Mouse (Mus musculus) c-Kit-positive CD71-negative TER-119-negative erythroid progenitor cells, embryonic 14.5 days (primary cell): ENCODE measurements around the gene Anxa6.
A peak's percentile ranks its signal among the peaks of the same experiment; 100 is the strongest.

Experiments used
- DNase-seq: peaks from one replicate; pipeline ENCODE4 v3.0.0-alpha.2; 2013; ENCODE audit warnings: low read depth

The Anxa6 gene

DNA sequence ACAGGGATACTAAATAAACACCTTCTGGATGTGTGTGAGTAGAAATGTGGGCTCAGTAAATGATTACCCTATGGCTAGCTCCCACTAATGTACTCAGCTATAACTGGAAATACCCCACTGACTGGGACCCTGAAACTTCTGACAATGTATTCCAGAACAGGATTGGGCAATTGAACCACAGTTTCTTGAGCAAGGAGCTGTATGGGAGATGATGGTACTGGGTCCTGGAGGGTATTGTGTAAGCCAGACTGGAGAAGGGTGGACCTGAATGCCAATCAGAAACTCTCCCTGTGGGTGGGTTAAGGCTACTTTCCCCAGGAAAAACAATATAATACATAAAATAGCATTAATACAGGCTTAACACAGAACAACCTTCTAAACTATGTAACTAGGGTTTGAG lies 43.3 kb downstream of the Anxa6 start:
- DNase-seq = no peak

DNA sequence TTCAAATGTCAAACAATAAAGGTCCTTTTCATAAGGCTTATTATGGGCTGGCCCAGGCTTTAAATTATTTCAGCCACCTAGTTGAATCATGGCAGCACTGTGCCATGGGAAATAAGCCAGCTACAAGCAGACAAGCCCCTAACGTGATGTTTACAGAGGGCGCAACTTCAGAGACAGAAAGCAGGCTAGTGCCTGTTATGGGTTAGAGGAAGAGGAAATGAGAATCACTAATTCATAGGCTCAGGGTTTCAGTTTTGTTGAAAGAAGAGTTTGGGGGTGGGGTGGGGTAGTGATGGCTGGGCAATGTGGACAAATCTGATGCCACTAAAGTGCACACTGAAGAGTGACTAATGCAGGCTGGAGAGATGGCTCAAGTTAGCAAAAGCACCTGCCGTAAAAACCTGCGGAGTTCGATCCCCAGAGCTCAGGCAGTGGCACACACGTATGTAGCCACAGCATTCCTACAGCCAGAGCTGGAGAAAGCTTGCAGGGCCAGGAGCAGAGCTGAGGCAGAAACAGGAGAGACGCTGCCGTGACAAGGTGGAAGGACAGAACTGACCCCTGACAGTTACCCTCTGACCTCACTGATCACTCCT lies 44.4 kb downstream of the Anxa6 start:
- no peak for DNase-seq

- no peak for DNase-seq
Measured at GRCm38 (mm10) chr11:54987974-54988373, 45.3 kb downstream of the Anxa6 start.

- no peak for DNase-seq
Measured at GRCm38 (mm10) chr11:54985086-54985485, 48.2 kb downstream of the Anxa6 start.

- DNase-seq = no peak
Measured at GRCm38 (mm10) chr11:54984581-54984980, 48.7 kb downstream of the Anxa6 start.

GRCm38 (mm10) chr11:54984085-54984484 lies 49.2 kb downstream of the Anxa6 start:
- peak; percentile 63 for DNase-seq

DNA sequence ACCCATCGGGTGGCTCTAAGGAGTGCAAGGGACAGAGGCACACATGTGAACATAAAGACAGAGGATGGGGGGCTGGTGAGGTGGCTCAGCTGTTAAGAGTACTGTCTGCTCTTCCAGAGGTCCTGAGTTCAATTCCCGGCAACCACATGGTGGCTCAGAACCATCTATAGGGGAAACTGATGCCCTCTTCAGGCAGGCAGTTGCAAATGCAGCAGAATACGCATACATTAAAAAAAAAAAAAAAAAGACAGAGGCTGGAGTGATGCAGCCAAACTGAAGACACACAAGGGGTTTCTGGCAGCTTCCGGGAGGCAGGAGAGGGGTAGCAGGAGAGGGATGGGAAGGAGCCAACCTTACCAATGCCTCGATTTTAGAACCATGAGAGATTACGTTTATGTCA lies 50.7 kb downstream of the Anxa6 start:
- DNase-seq = no peak

DNA sequence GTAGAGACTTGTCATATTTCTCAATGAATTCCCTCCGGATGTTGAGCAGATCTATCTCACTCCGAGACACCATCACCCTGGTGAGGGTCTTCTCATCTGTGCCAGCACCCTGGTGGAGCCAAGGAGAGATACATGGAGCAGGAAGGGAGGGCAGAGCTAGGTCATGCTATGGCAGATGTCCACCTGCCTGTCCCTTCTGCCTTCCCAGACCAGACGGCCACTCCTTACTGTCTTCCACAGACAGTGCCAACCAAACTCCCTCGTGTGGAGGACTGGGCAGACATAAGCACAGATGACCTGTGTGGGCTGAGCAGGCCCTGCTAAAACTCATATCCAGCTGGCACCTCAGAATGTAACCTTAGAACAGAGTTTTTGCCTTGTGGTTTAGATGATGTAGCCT lies 51.6 kb downstream of the Anxa6 start:
- DNase-seq = no peak

GRCm38 (mm10) chr11:54977385-54977937 lies 55.8 kb downstream of the Anxa6 start:
- no peak for DNase-seq

- no peak for DNase-seq
Measured at GRCm38 (mm10) chr11:54976351-54976750, 56.9 kb downstream of the Anxa6 start.

- DNase-seq = no peak
Measured at GRCm38 (mm10) chr11:54975756-54976155, 57.5 kb downstream of the Anxa6 start.

DNA sequence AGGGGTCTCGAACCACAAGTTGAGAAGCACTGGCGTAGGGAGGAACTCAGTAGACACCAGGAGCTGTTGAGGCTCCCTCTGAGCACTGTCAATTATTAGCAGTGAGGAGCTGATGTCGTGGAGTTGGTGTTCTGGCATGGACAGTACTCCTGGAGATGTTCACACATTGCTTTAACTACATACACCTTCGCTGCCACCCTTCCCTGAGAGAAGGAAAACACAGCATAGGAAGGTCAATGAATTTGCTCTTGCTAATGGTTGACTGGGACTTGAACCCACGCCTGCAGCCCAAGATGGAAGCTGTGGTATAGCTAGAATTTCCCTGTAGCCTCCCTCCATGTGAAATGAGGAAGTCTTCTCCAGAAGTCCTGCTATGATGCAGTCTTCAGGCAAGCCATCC lies 57.9 kb downstream of the Anxa6 start:
- DNase-seq = no peak

DNA sequence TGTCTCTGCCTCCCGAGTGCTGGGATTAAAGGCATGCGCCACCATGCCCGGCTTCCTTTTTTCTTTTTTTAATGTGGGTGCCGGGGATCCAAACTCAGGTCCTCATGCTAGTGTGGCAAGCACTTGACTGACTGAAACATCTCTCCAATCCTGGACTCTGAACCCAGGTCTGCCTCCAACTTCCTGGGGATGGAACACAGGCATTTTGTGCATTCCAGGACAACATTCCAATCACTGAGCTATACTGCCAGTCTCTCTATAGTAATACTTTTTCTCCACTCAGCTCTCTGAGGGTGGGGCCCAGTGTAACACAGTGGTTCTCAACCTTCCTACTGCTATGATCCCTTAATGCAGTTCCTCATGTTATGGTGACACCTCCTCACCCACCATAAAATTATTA lies 58.6 kb downstream of the Anxa6 start:
- no peak for DNase-seq

DNA sequence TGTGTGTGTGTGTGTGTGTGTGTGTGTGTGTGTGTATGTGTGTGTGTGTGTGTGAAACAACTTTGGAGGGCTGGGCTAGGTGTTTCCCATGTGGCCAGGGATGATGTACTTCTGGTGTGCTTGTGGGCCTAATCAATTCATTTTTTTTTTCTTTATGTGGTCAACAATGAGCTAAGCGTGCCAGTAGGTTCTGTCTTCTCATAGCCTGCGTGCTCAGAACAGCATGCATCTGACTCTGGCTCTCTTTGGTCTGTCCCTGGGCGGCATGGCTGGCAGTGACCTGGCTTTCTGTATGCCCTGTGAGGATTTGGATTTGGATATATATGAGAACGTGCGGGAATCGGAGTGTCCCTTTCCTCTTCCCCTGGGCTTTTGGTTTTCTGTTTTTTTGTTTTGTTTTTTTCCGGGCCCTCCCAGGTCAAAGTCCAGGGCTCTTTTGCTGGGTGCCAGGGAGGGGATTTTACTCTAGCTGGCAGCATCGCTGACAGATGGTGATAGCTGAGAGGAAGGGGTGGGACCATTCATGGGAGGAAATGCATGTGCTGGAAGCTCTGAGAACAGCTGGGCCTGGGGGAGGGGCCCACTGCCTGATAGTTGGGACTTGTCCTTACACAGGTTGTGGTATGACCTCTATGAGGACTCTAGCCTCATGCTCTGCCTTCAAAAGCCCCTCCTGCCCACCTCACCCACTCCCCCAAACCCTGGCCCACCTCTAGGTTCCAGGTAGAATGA lies 59.6 kb downstream of the Anxa6 start:
- peak; percentile 53 for DNase-seq

GRCm38 (mm10) chr11:54972789-54973188 lies 60.5 kb downstream of the Anxa6 start:
- no peak for DNase-seq

GRCm38 (mm10) chr11:54972049-54972723 lies 61.1 kb downstream of the Anxa6 start:
- no peak for DNase-seq

- DNase-seq = no peak
Measured at GRCm38 (mm10) chr11:54971365-54972048, 61.7 kb downstream of the Anxa6 start.

DNA sequence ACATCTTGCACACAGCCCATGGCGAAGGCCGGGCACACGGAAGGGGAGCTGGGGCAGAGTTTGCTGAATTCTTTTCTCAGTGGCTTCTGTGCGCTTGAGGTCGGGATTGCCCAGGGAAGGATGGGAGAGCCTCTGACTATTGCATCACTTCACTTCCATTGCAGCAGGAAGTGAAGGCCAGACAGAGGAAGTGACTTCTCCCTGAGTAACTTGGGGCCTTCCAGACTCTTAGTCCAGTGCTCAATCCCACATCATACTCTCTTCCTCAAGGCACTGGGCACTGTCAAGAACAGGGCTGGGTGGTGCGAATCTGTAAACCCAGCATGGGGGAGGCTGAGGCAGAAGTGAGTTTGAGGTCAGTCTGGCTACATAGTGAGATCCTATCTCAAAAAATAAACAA lies 68.0 kb downstream of the Anxa6 start:
- no peak for DNase-seq

- DNase-seq = no peak
Measured at GRCm38 (mm10) chr11:54962810-54963209, 70.4 kb downstream of the Anxa6 start, which contains the start of gene Tnip1. Gene Tnip1 (minus strand): TSS chr11:54962917.

DNA sequence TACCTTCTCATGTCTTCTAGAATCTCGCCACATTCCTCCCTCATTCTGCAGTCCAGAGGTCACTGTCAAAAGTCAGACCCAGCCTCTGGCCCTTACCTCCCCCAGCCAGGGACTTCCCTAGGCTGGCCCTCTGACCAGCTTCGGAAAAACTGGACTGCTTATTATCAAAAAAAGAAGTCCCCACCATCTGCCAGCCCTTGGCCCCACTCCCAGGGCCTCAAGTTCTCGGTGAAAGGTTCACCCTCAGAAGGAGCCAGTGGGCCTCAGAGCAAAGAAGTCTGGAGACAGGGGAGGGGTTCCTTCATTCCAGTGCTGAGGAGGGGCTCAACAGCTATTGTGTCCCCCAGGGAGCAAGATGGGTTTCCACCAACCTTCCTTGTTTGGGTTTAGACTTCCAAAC lies 71.3 kb downstream of the Anxa6 start:
- no peak for DNase-seq

DNA sequence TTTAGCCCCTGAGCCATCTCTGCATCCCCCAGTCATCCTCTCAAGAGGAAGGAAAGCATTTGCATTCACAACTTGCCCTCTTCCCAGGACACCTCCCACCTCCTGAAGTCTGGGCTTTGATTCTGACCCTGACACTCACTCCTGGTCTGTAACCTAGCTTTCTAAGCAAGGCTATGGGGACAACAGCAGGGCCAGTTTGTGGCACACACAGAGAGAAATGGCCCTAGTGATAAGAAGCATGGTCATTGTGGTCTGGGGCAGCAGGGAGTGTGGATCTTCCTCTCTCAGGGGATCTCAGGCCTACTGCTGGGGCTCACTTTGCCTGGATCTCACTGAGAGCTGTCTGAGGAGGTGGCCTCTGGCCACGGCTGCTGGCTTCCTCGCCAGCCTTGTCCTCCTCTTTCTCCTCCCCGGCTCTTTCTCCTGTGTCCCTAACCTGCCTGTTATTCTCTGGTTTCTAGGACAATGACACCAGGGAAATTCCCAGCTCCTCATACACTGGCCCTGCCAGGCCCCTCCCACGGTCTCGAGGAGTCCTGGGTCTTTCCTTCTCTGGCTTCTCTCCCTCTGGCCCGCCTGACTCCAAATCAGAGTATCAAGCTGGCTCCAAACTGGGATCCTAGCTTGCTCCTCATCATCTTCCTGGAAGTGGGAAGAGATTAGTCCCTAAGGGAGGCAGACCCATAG lies 71.9 kb downstream of the Anxa6 start:
- no peak for DNase-seq

DNA sequence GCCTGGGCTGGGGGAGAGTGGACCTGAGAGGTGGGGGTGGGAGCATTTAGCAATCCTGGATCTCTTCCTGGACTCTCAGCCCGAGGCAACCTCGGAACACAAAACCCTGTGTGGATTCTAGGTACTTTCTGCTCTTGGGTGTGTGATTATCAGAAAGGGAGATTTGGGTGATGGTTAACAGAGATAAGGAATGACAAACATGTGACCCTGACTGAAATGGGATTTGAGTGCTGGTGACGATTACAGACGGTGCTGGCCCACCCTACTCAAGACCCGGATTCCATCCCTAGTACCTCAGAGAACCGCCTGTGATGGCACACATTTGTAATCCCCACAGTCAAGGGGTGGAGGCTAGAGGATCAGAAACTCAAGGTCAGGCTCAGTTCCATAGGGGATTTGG lies 73.0 kb downstream of the Anxa6 start:
- DNase-seq = no peak
